Mouse (Mus musculus) liver, embryonic 16.5 days (tissue): ENCODE measurements at regions not wholly inside any gene's neighbourhood (a gene's known extent, or its start where the extent isn't known, plus 50 kb on each side); places are given as distances from the start of the nearest gene placed in this dataset.

Source experiments
- ATAC-seq: fragments of 200-750 bp; cut with Nextera tagmentation; 2 replicates; pipeline ENCODE4 v1.8.0; 2017; ENCODE audit warnings: low read depth, mild to moderate bottlenecking, moderate number of reproducible peaks, moderate library complexity
- H3K27ac ChIP-seq: fragments of 300-500 bp; sonication (generic); 2 replicates; pipeline ENCODE4 v1.5.1; 2014; ENCODE audit warnings: mild to moderate bottlenecking, low read length
- H3K27me3 ChIP-seq: fragments of 300-500 bp; sonication (generic); 2 replicates; pipeline ENCODE4 v1.6.1; 2014; ENCODE audit warnings: low read depth, low read length, mixed read lengths; ENCODE audit not compliant: control insufficient read depth, insufficient read depth
- H3K36me3 ChIP-seq: fragments of 300-500 bp; sonication (generic); 2 replicates; pipeline ENCODE4 v1.6.1; 2014; ENCODE audit warnings: mild to moderate bottlenecking; ENCODE audit not compliant: control insufficient read depth, insufficient read depth
- H3K4me1 ChIP-seq: fragments of 300-500 bp; sonication (generic); 2 replicates; pipeline ENCODE4 v1.6.1; 2014; ENCODE audit warnings: low read depth, low read length, mixed read lengths; ENCODE audit not compliant: control insufficient read depth
- H3K4me2 ChIP-seq: fragments of 300-500 bp; sonication (generic); 2 replicates; pipeline ENCODE4 v1.6.1; 2014; ENCODE audit warnings: low read depth, low read length, mixed read lengths
- H3K4me3 ChIP-seq: fragments of 300-500 bp; sonication (generic); 2 replicates; pipeline ENCODE4 v1.5.1; 2014; ENCODE audit warnings: low read depth, mild to moderate bottlenecking, low read length
- H3K9ac ChIP-seq: fragments of 300-500 bp; sonication (generic); 2 replicates; pipeline ENCODE4 v1.6.1; 2014; ENCODE audit warnings: low read depth, low read length
- H3K9me3 ChIP-seq: fragments of 300-500 bp; sonication (generic); replicated peaks from 2 replicates; pipeline ENCODE4 v1.6.1; 2016; ENCODE audit warnings: low read length; ENCODE audit not compliant: control insufficient read depth
- WGBS: fragments of 180-500 bp; shearing (Covaris S2); extraction: QIAGEN DNeasy Blood & Tissue Kit; methylation state at CpG from one replicate; pipeline ENCODE4 v1.1.7; 2014; ENCODE audit not compliant: insufficient replicate concordance; 5-methylcytosine and 5-hydroxymethylcytosine counted together

- Histone ChIP-seq H3K36me3 (no peaks in the 10 kb centered on the region), H3K27me3 (no peaks in the 10 kb centered on the region), H3K4me2 (no peak overlapping the region), H3K9ac (no peak overlapping the region), H3K4me3 (no peak overlapping the region), H3K4me1 (no peaks in the 10 kb centered on the region), H3K27ac (no peak overlapping the region), H3K9me3 (no peaks in the 10 kb centered on the region)
- WGBS = 64% methylated on average over 6 of the region's 6 CpGs
- ATAC-seq = no peak
These were observed 150.7 kb downstream of the Cd83 start for GRCm38 (mm10) chr13:43935284-43935683.

DNA sequence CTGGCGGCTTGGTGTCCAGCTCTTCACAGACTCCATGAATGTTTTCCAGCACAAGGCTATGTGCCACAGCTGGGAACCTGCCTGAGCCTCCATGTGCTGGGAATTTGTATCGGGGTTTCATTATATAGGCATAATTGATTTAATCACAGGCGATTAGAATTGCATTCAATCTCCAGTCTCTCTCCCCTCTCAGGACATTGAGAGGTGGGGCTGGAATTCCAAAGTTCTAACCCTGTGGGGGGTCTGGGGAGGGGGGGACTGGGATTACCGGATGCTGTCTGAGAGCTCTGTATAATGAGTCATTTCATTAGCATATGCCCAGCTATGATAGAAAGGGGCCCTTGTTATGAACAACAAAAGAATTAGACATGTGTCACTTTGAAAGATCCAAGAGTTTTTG lies 151.9 kb downstream of the Cd83 start:
- no peak overlapping the region for H3K27ac ChIP-seq
- no peak overlapping the region for H3K4me3 ChIP-seq
- H3K9ac ChIP-seq = no peak overlapping the region
- no peak for ATAC-seq
- no peak overlapping the region for H3K4me2 ChIP-seq
- H3K4me1 ChIP-seq = no peaks in the 10 kb centered on the region
- H3K27me3 ChIP-seq = no peaks in the 10 kb centered on the region
- H3K36me3 ChIP-seq = no peaks in the 10 kb centered on the region
- WGBS = 55% methylated on average over 4 of the region's 4 CpGs
- H3K9me3 ChIP-seq = no peaks in the 10 kb centered on the region

DNA sequence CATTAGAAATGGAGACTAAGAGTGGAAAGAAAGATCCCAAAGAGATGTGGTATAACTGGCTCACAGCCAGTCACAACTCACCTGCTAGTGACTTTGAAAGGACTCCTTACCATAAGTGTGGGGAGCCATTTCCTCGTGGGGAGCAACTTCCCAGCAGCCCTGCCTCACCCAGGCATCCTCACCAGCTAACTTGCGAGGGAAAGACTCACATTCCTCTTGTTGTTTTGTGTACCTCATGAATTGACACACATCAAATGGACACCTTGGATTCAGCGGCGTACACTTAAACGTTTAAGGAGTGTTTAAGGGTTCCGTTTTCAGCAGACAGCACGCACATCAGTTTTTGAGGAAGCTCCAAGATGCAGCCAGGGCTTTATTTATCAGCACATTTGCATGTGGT lies 154.0 kb downstream of the Cd83 start:
- no peaks in the 10 kb centered on the region for H3K36me3 ChIP-seq
- no peaks in the 10 kb centered on the region for H3K4me1 ChIP-seq
- no peak overlapping the region for H3K9ac ChIP-seq
- WGBS = 60% methylated on average over 7 of the region's 7 CpGs
- H3K9me3 ChIP-seq = no peaks in the 10 kb centered on the region
- no peaks in the 10 kb centered on the region for H3K27me3 ChIP-seq
- H3K4me2 ChIP-seq = no peak overlapping the region
- H3K27ac ChIP-seq = no peak overlapping the region
- H3K4me3 ChIP-seq = no peak overlapping the region
- ATAC-seq = no peak

- no peaks in the 10 kb centered on the region for H3K27me3 ChIP-seq
- H3K4me3 ChIP-seq = no peak overlapping the region
- H3K36me3 ChIP-seq = no peaks in the 10 kb centered on the region
- 54% methylated on average over 4 of the region's 4 CpGs for WGBS
- no peak overlapping the region for H3K9ac ChIP-seq
- ATAC-seq = no peak
- no peak overlapping the region for H3K27ac ChIP-seq
- H3K4me2 ChIP-seq = no peak overlapping the region
- H3K9me3 ChIP-seq = no peaks in the 10 kb centered on the region
- H3K4me1 ChIP-seq = no peaks in the 10 kb centered on the region
These were observed 154.8 kb downstream of the Cd83 start for GRCm38 (mm10) chr13:43939375-43939774.

- no peak for ATAC-seq
- H3K27ac ChIP-seq = no peak overlapping the region
- 51% methylated on average over 8 of the region's 8 CpGs for WGBS
- H3K4me2 ChIP-seq = no peak overlapping the region
- H3K9ac ChIP-seq = no peak overlapping the region
- H3K4me1 ChIP-seq = no peaks in the 10 kb centered on the region
- H3K36me3 ChIP-seq = no peaks in the 10 kb centered on the region
- H3K27me3 ChIP-seq = no peaks in the 10 kb centered on the region
- no peaks in the 10 kb centered on the region for H3K9me3 ChIP-seq
- no peak overlapping the region for H3K4me3 ChIP-seq
These were observed 157.2 kb downstream of the Cd83 start for GRCm38 (mm10) chr13:43941731-43942130.

DNA sequence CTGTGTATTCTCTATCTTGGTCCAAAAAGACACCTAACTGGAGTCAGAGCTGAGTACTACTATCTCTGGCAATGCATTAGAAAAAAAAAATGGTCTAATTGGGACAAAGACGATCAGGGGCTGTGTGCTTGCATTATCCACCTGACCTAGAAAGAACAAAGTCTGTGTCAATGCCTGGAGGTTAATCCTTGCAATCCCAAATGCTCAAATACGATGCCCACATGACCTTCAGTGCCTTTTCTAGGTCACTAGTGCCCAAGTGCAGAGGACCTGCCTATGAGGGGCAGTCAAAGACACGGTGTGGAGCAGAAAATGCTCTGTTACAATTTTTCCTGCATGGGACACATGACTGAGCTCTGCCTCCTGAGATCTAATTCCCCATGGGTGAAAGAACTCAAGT lies 164.0 kb downstream of the Cd83 start:
- Histone ChIP-seq H3K9ac (no peak overlapping the region), H3K27me3 (no peaks in the 10 kb centered on the region), H3K27ac (no peak overlapping the region), H3K4me2 (no peak overlapping the region), H3K36me3 (no peaks in the 10 kb centered on the region), H3K9me3 (no peaks in the 10 kb centered on the region), H3K4me1 (no peaks in the 10 kb centered on the region), H3K4me3 (no peak overlapping the region)
- 64% methylated on average over 3 of the region's 3 CpGs for WGBS
- ATAC-seq = no peak

DNA sequence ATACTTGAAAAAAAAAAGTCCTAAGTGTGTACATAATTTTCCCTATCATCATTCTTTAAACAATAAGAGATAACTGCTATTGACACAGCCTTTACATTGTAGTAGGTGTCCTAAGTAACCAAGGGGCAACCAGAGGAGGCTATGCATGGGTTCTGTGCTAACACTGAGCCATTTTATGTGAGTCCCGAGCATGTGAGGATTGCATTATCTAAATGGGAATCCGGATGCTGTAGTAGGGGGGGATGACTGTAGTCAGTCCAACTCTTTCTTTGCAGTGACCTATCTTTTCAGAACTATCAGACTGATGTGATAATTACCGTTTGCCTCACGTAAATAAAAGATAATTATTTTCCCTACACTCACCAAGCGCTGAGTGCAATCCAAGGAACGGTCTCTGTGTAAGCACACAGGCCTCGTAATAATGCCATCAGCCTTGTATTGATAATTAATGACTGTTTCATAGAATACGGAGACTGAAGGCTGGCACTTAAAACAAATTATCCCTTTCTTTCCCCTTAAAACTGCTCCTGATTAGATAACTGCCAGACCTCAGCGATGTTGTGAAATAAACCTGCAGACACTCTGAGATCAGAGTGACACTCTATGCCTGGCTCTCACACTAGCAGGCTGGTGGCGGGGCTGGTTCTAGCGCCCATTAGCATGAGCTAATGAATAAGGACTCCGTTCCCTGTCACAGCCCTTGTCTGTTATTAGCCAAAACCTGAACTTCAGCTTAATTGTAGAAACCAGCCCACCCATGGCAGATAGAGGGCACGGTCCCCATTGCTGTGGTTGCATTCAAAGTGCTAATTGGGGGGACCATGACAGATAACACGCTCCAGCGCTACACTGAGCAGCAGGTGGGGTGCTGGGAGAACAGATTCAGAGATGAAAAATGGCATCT lies 165.4 kb downstream of the Cd83 start:
- 57% methylated on average over 15 of the region's 15 CpGs for WGBS
- no peak overlapping the region for H3K27ac ChIP-seq

GRCm38 (mm10) chr13:43952491-43952890 lies 167.9 kb downstream of the Cd83 start:
- Histone ChIP-seq H3K4me1 (no peaks in the 10 kb centered on the region), H3K9ac (no peak overlapping the region), H3K27me3 (no peaks in the 10 kb centered on the region), H3K4me2 (no peak overlapping the region), H3K9me3 (no peaks in the 10 kb centered on the region), H3K36me3 (no peaks in the 10 kb centered on the region), H3K4me3 (no peak overlapping the region), H3K27ac (no peak overlapping the region)
- WGBS = 44% methylated on average over 4 of the region's 4 CpGs
- no peak for ATAC-seq

More for the DNA sequence above, 165.4 kb downstream of the Cd83 start:
- Histone ChIP-seq H3K4me2 (no peak overlapping the region), H3K36me3 (no peaks in the 10 kb centered on the region), H3K4me3 (no peak overlapping the region), H3K27me3 (no peaks in the 10 kb centered on the region), H3K9me3 (no peaks in the 10 kb centered on the region), H3K9ac (no peak overlapping the region), H3K4me1 (no peaks in the 10 kb centered on the region)
- no peak for ATAC-seq

GRCm38 (mm10) chr13:43952972-43953592 lies 168.5 kb downstream of the Cd83 start:
- Histone ChIP-seq H3K36me3 (no peaks in the 10 kb centered on the region), H3K27ac (no peak overlapping the region), H3K9ac (no peak overlapping the region), H3K4me2 (no peak overlapping the region), H3K9me3 (no peaks in the 10 kb centered on the region), H3K27me3 (no peaks in the 10 kb centered on the region), H3K4me3 (no peak overlapping the region), H3K4me1 (no peaks in the 10 kb centered on the region)
- no peak for ATAC-seq
- 51% methylated on average over 5 of the region's 5 CpGs for WGBS
